Comparison of ENCODE assay signal across 9 mouse cellular contexts in genomic region chr10:107662372-107663065, GRCm38 (mm10). TPM values are rescaled to one million over a fixed set of nuclear protein-coding genes. Genes with fewer than 3 reads are reported as not detected.
A peak's percentile ranks its signal among the peaks of the same experiment; 100 is the strongest.
DNase-seq lines count a peak whose midpoint lies in the region; ATAC-seq and TF ChIP-seq lines count a peak whose summit lies in the region.
"Had no signal": no experiment of that assay in that cellular context is flagged by ENCODE, and none has a peak within 500 bp of the region (broad histone marks: within the 10 kb centered on the region; RNA-seq: fewer than 3 reads in every experiment).

No protein-coding gene starts in this region.

- H3K36me3 ChIP-seq in hindbrain, embryonic 11.5 days (ENCODE audit: control insufficient read depth, insufficient read depth, low read length): no peaks in the 10 kb centered on the region
- no peaks in the 10 kb centered on the region for H3K36me3 ChIP-seq in hindbrain, embryonic 13.5 days
- no peaks in the 10 kb centered on the region for H3K36me3 ChIP-seq in liver, embryonic 12.5 days
- H3K36me3 ChIP-seq: limb, embryonic 12.5 days had no signal

- H3K4me1 ChIP-seq in hindbrain, embryonic 11.5 days (replicated peaks; ENCODE audit: control insufficient read depth, insufficient read depth, low read length): no peaks in the 10 kb centered on the region
- no peaks in the 10 kb centered on the region for H3K4me1 ChIP-seq in hindbrain, embryonic 13.5 days (replicated peaks)
- H3K4me1 ChIP-seq in liver, embryonic 12.5 days: no peaks in the 10 kb centered on the region
- H3K4me1 ChIP-seq: limb, embryonic 12.5 days had no signal

- no peak overlapping the region for H3K27ac ChIP-seq in hindbrain, embryonic 11.5 days (ENCODE audit: low read depth, low read length)
- no peak overlapping the region for H3K27ac ChIP-seq in hindbrain, embryonic 13.5 days
- H3K27ac ChIP-seq in gastrocnemius, adult 2 months: no peak overlapping the region
- H3K27ac ChIP-seq in liver, embryonic 12.5 days: no peak overlapping the region
- H3K27ac ChIP-seq: limb, embryonic 12.5 days had no signal

- WGBS in hindbrain, embryonic 11.5 days: 61% methylated on average over 5 of the region's 5 CpGs
- 49% methylated on average over 5 of the region's 5 CpGs for WGBS in hindbrain, embryonic 13.5 days
- 60% methylated on average over 5 of the region's 5 CpGs for WGBS in liver, embryonic 12.5 days (ENCODE audit: insufficient replicate concordance)

- TF ChIP-seq CTCF in gastrocnemius, adult 2 months (IDR thresholded peaks at IDR 0.05): no peak

- no peaks in the 10 kb centered on the region for H3K9me3 ChIP-seq in hindbrain, embryonic 11.5 days (ENCODE audit: control insufficient read depth, low read length)
- H3K9me3 ChIP-seq in hindbrain, embryonic 13.5 days: no peaks in the 10 kb centered on the region
- no peaks in the 10 kb centered on the region for H3K9me3 ChIP-seq in liver, embryonic 12.5 days (replicated peaks)
- H3K9me3 ChIP-seq: limb, embryonic 12.5 days had no signal

- H3K4me3 ChIP-seq in hindbrain, embryonic 11.5 days (ENCODE audit: low read depth, low read length): no peak overlapping the region
- H3K4me3 ChIP-seq in hindbrain, embryonic 13.5 days: no peak overlapping the region
- no peak overlapping the region for H3K4me3 ChIP-seq in gastrocnemius, adult 2 months
- H3K4me3 ChIP-seq in liver, embryonic 12.5 days: no peak overlapping the region
- H3K4me3 ChIP-seq: limb, embryonic 12.5 days had no signal

- ATAC-seq in hindbrain, embryonic 11.5 days (ENCODE audit: low FRiP score): peak; percentile 52; the same call in 1 of the 2 replicates
- ATAC-seq in hindbrain, embryonic 13.5 days (ENCODE audit: low FRiP score): no peak; the same call in 1 of the 2 replicates
- no peak for ATAC-seq in liver, embryonic 12.5 days

- intact Hi-C loops in heart, postnatal 14 days (cut with DNase I): no loop called here
- intact Hi-C loops in gastrocnemius, adult 2 months (cut with DNase I): no loop called here

- no peaks in the 10 kb centered on the region for H3K27me3 ChIP-seq in hindbrain, embryonic 11.5 days (ENCODE audit: control insufficient read depth, insufficient read depth, low read length)
- no peaks in the 10 kb centered on the region for H3K27me3 ChIP-seq in hindbrain, embryonic 13.5 days
- H3K27me3 ChIP-seq in liver, embryonic 12.5 days (replicated peaks): no peaks in the 10 kb centered on the region
- H3K27me3 ChIP-seq: limb, embryonic 12.5 days had no signal

- no peak overlapping the region for H3K4me2 ChIP-seq in hindbrain, embryonic 11.5 days (replicated peaks; ENCODE audit: low read depth, low read length)
- no peak overlapping the region for H3K4me2 ChIP-seq in hindbrain, embryonic 13.5 days
- no peak overlapping the region for H3K4me2 ChIP-seq in liver, embryonic 12.5 days
- H3K4me2 ChIP-seq: limb, embryonic 12.5 days had no signal

- H3K9ac ChIP-seq in hindbrain, embryonic 11.5 days (ENCODE audit: low read depth, low read length): no peak overlapping the region
- no peak overlapping the region for H3K9ac ChIP-seq in hindbrain, embryonic 13.5 days
- no peak overlapping the region for H3K9ac ChIP-seq in liver, embryonic 12.5 days
- H3K9ac ChIP-seq: limb, embryonic 12.5 days had no signal

- DNase-seq in hindbrain, embryonic 11.5 days (ENCODE audit: low spot score): peak; percentile 37
- peak; percentile 7 for DNase-seq in adrenal gland, postnatal 25 days
- DNase-seq in heart, postnatal 14 days: peak; percentile 18 to 36
- peak; percentile 67 for DNase-seq in lung, postnatal 14 days
- peak; percentile 23 for DNase-seq in telencephalon, adult 2 months (ENCODE audit: low read depth, low spot score)
- no peak for DNase-seq in gastrocnemius, adult 2 months

RNA-seq across cellular contexts. Expression of gene Ptprq, which starts 57.3 kb away (rescaled TPM):
- polyA plus RNA-seq in hindbrain, embryonic 11.5 days (2014; fragmentation: Nextera tagmentation; extraction: Ambion mirVana): 0.03 and 0.13 TPM in 2 replicates
- 0.08 and 0.12 TPM in 2 replicates for polyA plus RNA-seq in hindbrain, embryonic 13.5 days (2015; fragmentation: Nextera tagmentation; extraction: Ambion mirVana)
- total RNA-seq in adrenal gland, postnatal 25 days (2021): 0.06 and 0.29 TPM in 2 replicates
- under 1 TPM; 0.10 to 0.22 TPM for total RNA-seq in heart, postnatal 14 days (2021)
- total RNA-seq in gastrocnemius, adult 2 months (2021): under 1 TPM; 0.18 to 0.25 TPM
- polyA plus RNA-seq in liver, embryonic 12.5 days (2016; fragmentation: Nextera tagmentation; extraction: Ambion mirVana): 0.02 TPM in 1 of 2 replicates, not detected in the other
